Mouse (Mus musculus) layer of hippocampus, postnatal 10 days (tissue): ENCODE measurements at regions not wholly inside any gene's neighbourhood (a gene's known extent, or its start where the extent isn't known, plus 50 kb on each side); places are given as distances from the start of the nearest gene placed in this dataset.
A peak's percentile ranks its signal among the peaks of the same experiment; 100 is the strongest.

Source experiments
- DNase-seq, 2 experiments: peaks; one replicate each; pipeline ENCODE4 v3.0.0; 2021; ENCODE audit warnings: low spot score in 2 of 2

DNA sequence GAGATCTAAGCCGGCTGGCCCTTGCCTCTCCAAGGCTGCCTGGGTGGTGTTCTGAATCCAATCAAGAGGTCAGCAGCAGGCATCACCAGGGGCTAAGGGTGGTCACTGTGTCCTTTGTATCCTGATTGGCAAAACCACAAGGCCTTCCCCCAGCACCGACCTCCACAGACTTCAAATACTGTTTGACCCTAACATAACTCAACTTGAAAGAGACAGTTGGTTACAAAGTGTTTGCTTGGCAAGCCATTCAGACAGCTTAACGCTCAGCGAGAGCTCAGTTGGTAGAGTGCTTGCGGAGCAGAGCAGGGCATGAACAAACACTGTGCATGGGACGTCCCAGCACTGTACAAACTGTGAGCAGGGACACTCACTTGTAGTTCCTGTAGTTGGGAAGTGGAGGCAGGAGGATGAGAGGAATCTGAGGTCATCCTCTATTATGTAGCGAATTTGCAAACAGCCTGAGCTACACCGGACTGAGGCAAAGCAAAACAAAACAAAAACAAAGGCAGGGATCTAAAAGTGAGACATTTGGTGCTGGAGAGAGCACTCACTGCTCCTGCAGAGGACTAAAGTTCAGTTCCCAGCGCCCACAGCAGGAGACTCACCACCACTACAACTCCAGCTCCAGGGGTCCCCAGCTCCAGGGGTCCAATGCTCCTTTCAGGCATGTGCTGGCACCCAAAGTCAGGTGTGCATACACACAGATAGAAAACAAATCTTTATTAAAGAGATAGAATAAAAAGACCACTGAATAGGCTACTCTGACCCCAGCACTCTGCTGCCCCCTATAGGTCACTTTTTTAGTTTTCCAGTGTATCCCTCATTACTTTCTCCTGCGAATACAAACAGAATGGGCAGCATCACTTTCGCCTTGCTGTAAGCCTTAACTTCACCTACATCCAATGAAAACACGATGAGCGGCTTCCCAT is 273.5 kb downstream of the Prex1 start:
- no peak for DNase-seq

DNA sequence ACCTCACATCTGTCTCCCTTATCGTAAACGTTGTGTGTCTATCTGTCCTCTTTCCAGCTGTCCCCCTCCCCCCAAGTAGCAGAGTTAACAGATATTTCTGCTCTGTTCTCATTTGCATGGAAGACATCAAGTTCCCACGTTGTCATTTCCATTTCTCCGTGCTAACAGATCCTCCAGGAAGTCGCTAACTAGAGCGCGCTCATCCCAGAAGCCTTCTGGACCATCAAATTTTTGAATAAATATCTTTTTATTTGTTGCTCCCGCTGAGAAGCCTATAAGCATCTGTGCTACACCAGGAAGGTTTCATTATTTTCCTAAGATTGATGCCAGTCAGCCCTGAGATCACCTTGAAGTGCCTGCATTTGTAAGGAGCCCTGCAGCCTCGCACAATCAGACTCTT is 275.4 kb downstream of the Prex1 start:
- DNase-seq = no peak

DNA sequence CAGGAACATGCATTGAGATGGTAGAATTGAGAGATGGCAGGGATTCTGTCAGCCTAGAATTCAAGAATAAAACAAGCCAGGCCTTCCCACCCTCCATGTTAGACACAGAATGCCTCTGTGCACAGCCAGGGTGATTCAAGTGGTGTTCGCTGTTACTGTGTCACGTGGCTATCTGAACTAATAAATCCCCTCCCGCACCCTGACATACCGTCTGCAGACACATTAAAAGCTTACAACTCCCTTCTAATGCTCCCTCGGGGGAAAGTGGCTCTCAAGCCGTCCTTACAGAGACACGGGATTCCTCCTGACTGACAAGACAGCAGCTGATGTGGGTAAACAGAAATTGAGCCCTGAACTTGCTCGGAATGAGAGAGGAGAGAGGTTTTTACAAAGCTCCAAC is 279.1 kb downstream of the Prex1 start:
- DNase-seq = no peak

DNA sequence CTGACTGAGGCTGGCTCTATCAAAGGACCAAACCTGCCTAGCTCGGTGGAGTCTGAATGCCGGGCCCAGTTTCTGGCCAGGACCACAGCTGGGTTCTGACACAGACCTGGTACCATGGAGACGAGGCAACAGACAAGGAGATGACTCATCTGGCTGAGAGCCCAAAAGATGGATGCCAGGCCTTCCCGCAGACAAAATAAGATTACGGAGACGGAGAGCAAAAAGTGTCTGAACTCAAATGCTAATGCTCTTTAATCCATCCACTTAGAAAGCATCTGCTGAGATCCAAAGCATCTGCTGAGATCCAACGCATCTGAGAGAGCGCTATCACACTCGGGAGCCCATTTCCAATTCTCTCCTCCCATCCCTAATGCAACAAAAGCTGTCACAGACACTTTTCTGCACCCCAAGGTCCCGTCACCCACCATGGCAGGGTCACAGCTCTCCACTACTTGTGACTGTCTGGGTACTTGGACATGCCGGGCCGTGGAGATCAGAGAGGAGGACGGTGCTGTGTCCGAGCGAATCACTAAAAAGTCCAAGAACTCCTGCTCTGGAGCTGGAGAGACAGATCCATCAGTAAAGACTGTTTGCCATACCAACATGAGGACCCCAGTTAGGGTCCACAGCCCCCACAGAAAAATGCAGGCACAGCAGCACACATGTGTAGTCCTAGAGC is 278.3 kb upstream of the Sulf2 start:
- DNase-seq = peak in 1 of 2 experiments; percentile 66

- DNase-seq = no peak
Observed at GRCm38 (mm10) chr2:166432948-166433654, 277.6 kb upstream of the Sulf2 start.

GRCm38 (mm10) chr2:166432531-166432930 is 277.1 kb upstream of the Sulf2 start:
- no peak for DNase-seq

DNA sequence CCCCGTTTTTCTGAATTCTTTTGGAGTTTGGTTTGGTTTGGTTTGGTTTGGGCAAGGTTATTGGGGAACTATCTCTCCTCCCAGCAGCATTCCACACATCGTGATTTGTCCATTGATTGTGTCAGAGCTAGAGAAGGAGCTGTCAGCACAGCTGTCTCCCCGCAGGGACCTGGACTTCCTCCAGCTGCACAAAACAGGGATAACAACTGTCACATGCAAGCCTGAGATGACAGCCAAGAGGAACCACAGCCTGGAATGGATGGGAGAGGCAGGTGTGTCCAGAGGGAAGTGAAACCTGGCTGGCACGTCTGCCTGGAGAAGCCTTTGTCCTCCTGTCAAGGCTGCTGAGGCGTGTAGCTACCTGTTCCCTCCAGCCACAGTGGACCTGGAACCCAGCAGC is 274.5 kb upstream of the Sulf2 start:
- no peak for DNase-seq

GRCm38 (mm10) chr2:166429494-166429893 is 274.0 kb upstream of the Sulf2 start:
- DNase-seq = no peak

GRCm38 (mm10) chr2:166427390-166427789 is 271.9 kb upstream of the Sulf2 start:
- no peak for DNase-seq

DNA sequence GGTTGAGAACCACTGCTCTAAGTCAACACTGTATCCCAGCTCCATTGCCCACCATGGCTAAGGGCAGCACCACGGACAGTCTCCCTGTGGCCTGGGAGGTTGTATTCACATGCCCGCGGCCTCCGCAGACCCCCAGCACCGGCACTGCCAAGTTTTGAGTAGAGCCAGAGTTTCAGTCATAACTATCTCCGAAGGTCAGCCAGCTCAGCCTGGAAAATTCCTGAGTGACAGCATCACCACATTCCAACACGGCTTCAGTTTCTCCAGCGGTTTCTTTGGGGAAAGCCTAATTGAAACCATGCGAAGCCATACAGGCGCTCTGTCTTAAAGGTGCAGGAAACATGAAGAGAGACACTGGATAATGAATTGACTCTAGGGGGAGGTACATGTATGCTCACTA is 271.5 kb upstream of the Sulf2 start:
- no peak for DNase-seq

GRCm38 (mm10) chr2:166426457-166426856 is 271.0 kb upstream of the Sulf2 start:
- DNase-seq = no peak

- DNase-seq = no peak
Observed at GRCm38 (mm10) chr2:166425141-166425540, 269.7 kb upstream of the Sulf2 start.

GRCm38 (mm10) chr2:166423132-166423660 is 267.7 kb upstream of the Sulf2 start:
- DNase-seq = no peak

DNA sequence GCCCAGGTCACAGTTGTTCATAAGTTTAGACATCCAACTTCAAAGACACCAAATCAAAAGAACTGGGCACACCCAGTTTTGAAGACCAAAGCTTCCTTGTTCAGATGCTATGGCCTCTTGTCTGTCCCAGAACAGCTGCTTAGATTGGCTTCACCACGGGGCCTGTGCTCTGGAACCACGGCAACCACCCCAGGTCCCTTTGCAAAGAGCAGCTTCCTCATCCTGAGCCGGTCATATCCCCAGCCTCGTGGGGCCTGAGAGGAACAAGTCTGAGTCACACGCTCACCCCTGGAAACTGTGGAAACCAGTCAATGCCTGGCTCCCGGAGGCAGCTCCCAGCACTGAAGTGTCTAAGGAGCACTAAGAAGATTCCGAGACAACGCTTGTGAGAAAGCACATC is 264.8 kb upstream of the Sulf2 start:
- no peak for DNase-seq

DNA sequence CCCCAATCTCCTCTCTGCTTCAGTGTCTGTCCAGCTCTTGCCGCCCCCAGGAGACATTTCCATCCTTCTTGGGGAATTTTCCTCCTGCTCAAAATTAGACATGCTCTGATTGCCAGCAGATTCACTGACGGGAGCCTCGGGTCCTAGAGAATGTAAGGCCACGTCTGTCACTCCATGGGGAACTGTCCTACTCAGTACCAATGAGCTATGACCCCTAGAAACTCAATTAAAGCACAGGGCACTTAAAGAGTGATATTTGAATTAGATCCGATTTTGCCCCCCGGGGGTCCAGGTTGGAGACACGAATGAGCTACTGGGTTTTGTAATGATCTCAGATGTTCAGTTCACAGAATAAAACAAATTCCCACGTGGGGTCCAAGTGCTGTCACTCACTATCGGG is 263.8 kb upstream of the Sulf2 start:
- no peak for DNase-seq

DNA sequence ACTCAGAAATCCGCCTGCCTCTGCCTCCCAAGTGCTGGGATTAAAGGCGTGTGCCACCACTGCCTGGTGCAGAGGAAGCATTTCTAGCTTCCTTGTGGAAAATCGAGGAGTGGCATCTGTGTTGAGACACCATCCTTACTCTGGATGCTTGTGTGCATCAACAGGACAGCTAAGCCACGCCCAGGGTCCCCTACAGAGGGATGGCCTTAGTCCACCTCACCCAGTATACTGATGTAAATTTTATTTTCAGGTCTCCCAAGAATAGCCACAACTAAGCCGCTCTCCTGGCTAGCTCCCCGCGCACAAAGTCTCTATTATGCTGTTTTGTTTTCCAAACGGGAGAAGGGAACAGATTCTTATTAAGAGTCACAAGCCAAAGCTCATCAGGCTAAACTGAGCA is 262.8 kb upstream of the Sulf2 start:
- no peak for DNase-seq

DNA sequence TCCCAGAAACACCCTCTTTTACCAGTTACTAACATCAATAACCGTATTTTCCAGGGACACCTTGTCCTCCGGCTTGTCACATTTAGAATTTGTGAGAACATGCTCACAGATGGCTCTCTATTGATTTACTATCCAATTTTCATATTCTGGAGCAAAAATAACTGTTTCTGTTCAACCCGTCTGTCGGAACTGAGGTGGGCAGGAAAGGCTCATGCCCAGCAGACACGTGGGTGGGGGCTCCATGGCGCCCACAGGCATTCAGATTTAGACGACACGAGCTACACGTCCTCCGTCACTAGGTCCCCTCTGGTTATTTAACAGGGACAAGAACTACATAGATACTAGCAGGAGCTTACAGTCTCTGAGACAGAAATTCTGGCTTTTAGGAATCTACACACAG is 262.2 kb upstream of the Sulf2 start:
- DNase-seq = peak; percentile 55 to 60

DNA sequence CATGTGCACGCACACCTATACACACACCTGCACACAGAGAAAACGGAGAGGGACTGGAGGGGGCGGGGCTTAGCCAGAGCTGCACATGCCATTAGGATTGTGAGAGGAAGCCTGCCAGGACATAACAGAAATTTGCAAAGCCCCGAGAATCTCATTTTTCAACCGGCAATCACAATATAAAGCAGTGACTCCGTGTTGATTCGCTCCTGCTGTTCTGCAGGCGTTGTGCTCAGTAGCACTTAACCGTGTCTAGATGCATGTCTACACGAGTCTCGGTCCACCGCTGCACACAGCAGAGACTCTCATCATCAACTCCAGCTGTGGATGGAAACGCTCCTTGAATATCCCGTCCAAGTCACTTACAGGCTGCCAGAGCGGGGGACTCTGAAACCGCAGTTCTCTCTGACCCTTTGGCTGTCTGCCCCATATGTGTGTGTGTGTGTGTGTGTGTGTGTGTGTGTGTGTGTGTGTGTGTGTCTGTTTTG is 260.1 kb upstream of the Sulf2 start:
- no peak for DNase-seq

GRCm38 (mm10) chr2:166414856-166415255 is 259.4 kb upstream of the Sulf2 start:
- DNase-seq = no peak

- DNase-seq = no peak
Observed at GRCm38 (mm10) chr2:166412031-166412858, 256.8 kb upstream of the Sulf2 start.

- DNase-seq = no peak
Observed at GRCm38 (mm10) chr2:166409391-166409790, 253.9 kb upstream of the Sulf2 start.
